Mouse (Mus musculus): ENCODE data around the gene Hif3a. TPM values are rescaled to one million over a fixed set of nuclear protein-coding genes. Genes with fewer than 3 reads are reported as not detected.
"Not testable (repeated sequence)": the region's sequence is repeated elsewhere in the genome, so short reads cannot be mapped to it uniquely, and the experiment has no call there.

Hif3a gene
- polyA plus RNA-seq (2012; fragmentation: generic; extraction: Trizol), result 0.16 TPM

GRCm38 (mm10) chr7:17062389-17062788 lies at the start of gene Hif3a:
Gene Hif3a (minus strand): TSS chr7:17062427.
- Histone ChIP-seq H3K36me3 (ENCODE audit: control insufficient read depth, insufficient read depth) (no peaks in the 10 kb centered on the region), H3K4me2 (ENCODE audit: low read depth) (no peak within 1 kb of the TSS), H3K79me2 (ENCODE audit: control insufficient read depth, insufficient read depth) (no peaks in the 10 kb centered on the region), H3K4me3 (no peak within 1 kb of the TSS), H3ac (ENCODE audit: control insufficient read depth, insufficient read length) (no peak within 1 kb of the TSS), H3K27me3 (ENCODE audit: control insufficient read depth, insufficient read depth, insufficient read length) (peaks cover 15% of the 10 kb centered on the region)
- TF ChIP-seq E2F4 (IDR thresholded peaks at IDR 0.05; ENCODE audit: insufficient read depth) (no peak), MAX (IDR thresholded peaks at IDR 0.05; ENCODE audit: low read depth) (no peak), USF1 (IDR thresholded peaks at IDR 0.05; ENCODE audit: low read depth) (no peak), POLR2A (IDR thresholded peaks at IDR 0.05; ENCODE audit: insufficient read length, low read depth) (no peak), REST (IDR thresholded peaks at IDR 0.05; ENCODE audit: insufficient read depth, insufficient read length) (no peak), CEBPB (IDR thresholded peaks at IDR 0.05; ENCODE audit: insufficient read depth, poor library complexity, severe bottlenecking) (no peak), MYOG (IDR thresholded peaks at IDR 0.05; ENCODE audit: control insufficient read depth in 1 of 3, insufficient read depth in 1 of 3, insufficient read length in 2 of 3, low read depth in 2 of 3) (no peak), POLR2AphosphoS2 (IDR thresholded peaks at IDR 0.05; ENCODE audit: insufficient read length, low read depth) (no peak), SRF (IDR thresholded peaks at IDR 0.05; ENCODE audit: control insufficient read depth, insufficient read length, low read depth) (no peak), TCF3 (IDR thresholded peaks at IDR 0.05; ENCODE audit: insufficient read length, low read depth) (no peak), MYOD1 (IDR thresholded peaks at IDR 0.05; ENCODE audit: control insufficient read depth in 1 of 3, insufficient read length in 2 of 3, low read depth in 2 of 3) (no peak), TCF12 (IDR thresholded peaks at IDR 0.05; ENCODE audit: insufficient read depth, poor library complexity, severe bottlenecking) (no peak)

- not testable (repeated sequence) for H3ac ChIP-seq (ENCODE audit: control insufficient read depth, insufficient read length); H3K4me3 ChIP-seq
Measured at GRCm38 (mm10) chr7:17101631-17102030, 39.4 kb upstream of the Hif3a start.

DNA sequence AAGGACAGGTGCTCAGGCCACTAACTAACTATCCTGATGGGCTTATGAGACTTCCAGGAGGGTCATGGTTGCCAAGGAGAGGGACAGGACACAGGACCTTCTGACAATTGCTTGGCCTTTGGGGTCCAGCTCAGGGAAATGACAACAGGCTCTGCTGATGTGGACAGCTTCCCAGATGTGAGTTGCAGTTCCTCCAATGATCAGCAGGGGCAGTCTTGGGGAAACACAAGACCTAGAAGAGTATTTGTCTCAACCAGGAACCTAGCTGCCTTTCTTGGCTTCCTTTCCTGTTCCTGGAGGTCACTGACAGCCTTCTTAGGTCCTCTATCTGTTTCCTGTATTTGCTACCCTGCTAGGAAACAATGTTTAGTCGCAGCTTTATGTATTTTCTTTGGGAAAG lies 29.1 kb upstream of the Hif3a start:
- Histone ChIP-seq H3K79me2 (ENCODE audit: control insufficient read depth, insufficient read depth) (no peaks in the 10 kb centered on the region), H3K36me3 (ENCODE audit: control insufficient read depth, insufficient read depth) (no peaks in the 10 kb centered on the region), H3ac (ENCODE audit: control insufficient read depth, insufficient read length) (no peak overlapping the region), H3K4me2 (ENCODE audit: low read depth) (no peak overlapping the region), H3K27me3 (ENCODE audit: control insufficient read depth, insufficient read depth, insufficient read length) (no peaks in the 10 kb centered on the region), H3K4me3 (no peak overlapping the region)
- no peak for TF ChIP-seq MAX (IDR thresholded peaks at IDR 0.05; ENCODE audit: low read depth)
- TF ChIP-seq USF1 (IDR thresholded peaks at IDR 0.05; ENCODE audit: low read depth), result no peak
- TF ChIP-seq REST (IDR thresholded peaks at IDR 0.05; ENCODE audit: insufficient read depth, insufficient read length), result no peak
- no peak for TF ChIP-seq POLR2AphosphoS2 (IDR thresholded peaks at IDR 0.05; ENCODE audit: insufficient read length, low read depth)
- TF ChIP-seq TCF12 (IDR thresholded peaks at IDR 0.05; ENCODE audit: insufficient read depth, poor library complexity, severe bottlenecking), result no peak
- TF ChIP-seq E2F4 (IDR thresholded peaks at IDR 0.05; ENCODE audit: insufficient read depth), result no peak
- no peak for TF ChIP-seq MYOG (IDR thresholded peaks at IDR 0.05; ENCODE audit: control insufficient read depth in 1 of 3, insufficient read depth in 1 of 3, insufficient read length in 2 of 3, low read depth in 2 of 3)
- TF ChIP-seq MYOD1 (IDR thresholded peaks at IDR 0.05; ENCODE audit: control insufficient read depth in 1 of 3, insufficient read length in 2 of 3, low read depth in 2 of 3), result no peak
- no peak for TF ChIP-seq POLR2A (IDR thresholded peaks at IDR 0.05; ENCODE audit: insufficient read length, low read depth)
- no peak for TF ChIP-seq TCF3 (IDR thresholded peaks at IDR 0.05; ENCODE audit: insufficient read length, low read depth)
- no peak for TF ChIP-seq CEBPB (IDR thresholded peaks at IDR 0.05; ENCODE audit: insufficient read depth, poor library complexity, severe bottlenecking)
- no peak for TF ChIP-seq SRF (IDR thresholded peaks at IDR 0.05; ENCODE audit: control insufficient read depth, insufficient read length, low read depth)

More at GRCm38 (mm10) chr7:17101631-17102030, 39.4 kb upstream of the Hif3a start:
- H3K36me3 ChIP-seq (ENCODE audit: control insufficient read depth, insufficient read depth); H3K79me2 ChIP-seq (ENCODE audit: control insufficient read depth, insufficient read depth); H3K27me3 ChIP-seq (ENCODE audit: control insufficient read depth, insufficient read depth, insufficient read length); H3K4me2 ChIP-seq (ENCODE audit: low read depth): not testable (repeated sequence)

GRCm38 (mm10) chr7:17090058-17090585 lies 27.9 kb upstream of the Hif3a start:
- no peak overlapping the region for H3ac ChIP-seq (ENCODE audit: control insufficient read depth, insufficient read length)
- no peaks in the 10 kb centered on the region for H3K36me3 ChIP-seq (ENCODE audit: control insufficient read depth, insufficient read depth)
- H3K27me3 ChIP-seq (ENCODE audit: control insufficient read depth, insufficient read depth, insufficient read length), result no peaks in the 10 kb centered on the region
- TF ChIP-seq MYOG (IDR thresholded peaks at IDR 0.05; ENCODE audit: control insufficient read depth in 1 of 3, insufficient read depth in 1 of 3, insufficient read length in 2 of 3, low read depth in 2 of 3), result peak in 1 of 3 experiments; percentile 67
- no peak for TF ChIP-seq CEBPB (IDR thresholded peaks at IDR 0.05; ENCODE audit: insufficient read depth, poor library complexity, severe bottlenecking)
- TF ChIP-seq MYOD1 (IDR thresholded peaks at IDR 0.05; ENCODE audit: control insufficient read depth in 1 of 3, insufficient read length in 2 of 3, low read depth in 2 of 3), result peak in 1 of 3 experiments; percentile 34
- H3K79me2 ChIP-seq (ENCODE audit: control insufficient read depth, insufficient read depth), result no peaks in the 10 kb centered on the region
- peak overlapping the region; percentile 18 for H3K4me2 ChIP-seq (ENCODE audit: low read depth)
- no peak overlapping the region for H3K4me3 ChIP-seq

DNA sequence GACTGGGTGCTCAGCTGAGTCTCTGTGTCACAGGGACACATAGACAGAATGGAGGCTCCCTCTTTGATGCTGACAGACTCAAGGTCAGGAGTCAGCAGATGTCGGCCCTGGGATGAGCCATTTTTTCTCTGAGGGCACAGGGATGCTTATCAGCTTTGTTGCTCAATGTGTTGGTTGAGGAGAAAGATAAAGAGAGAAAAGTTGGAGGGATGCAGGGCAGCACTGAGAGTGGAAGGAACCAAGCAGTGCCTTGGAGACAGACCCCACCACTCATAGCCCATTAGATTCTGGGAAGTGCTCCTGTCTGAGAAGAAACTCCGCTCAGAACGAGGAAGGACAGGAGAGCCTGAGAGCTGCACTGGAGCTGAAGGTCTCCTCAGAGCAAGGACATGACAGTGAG lies 25.5 kb upstream of the Hif3a start:
- no peak overlapping the region for H3K4me2 ChIP-seq (ENCODE audit: low read depth)
- H3K4me3 ChIP-seq, result no peak overlapping the region
- H3K27me3 ChIP-seq (ENCODE audit: control insufficient read depth, insufficient read depth, insufficient read length), result no peaks in the 10 kb centered on the region
- H3K36me3 ChIP-seq (ENCODE audit: control insufficient read depth, insufficient read depth), result no peaks in the 10 kb centered on the region
- TF ChIP-seq SRF (IDR thresholded peaks at IDR 0.05; ENCODE audit: control insufficient read depth, insufficient read length, low read depth), result no peak
- TF ChIP-seq E2F4 (IDR thresholded peaks at IDR 0.05; ENCODE audit: insufficient read depth), result no peak
- TF ChIP-seq CEBPB (IDR thresholded peaks at IDR 0.05; ENCODE audit: insufficient read depth, poor library complexity, severe bottlenecking), result no peak
- TF ChIP-seq POLR2AphosphoS2 (IDR thresholded peaks at IDR 0.05; ENCODE audit: insufficient read length, low read depth), result no peak
- TF ChIP-seq MYOG (IDR thresholded peaks at IDR 0.05; ENCODE audit: control insufficient read depth in 1 of 3, insufficient read depth in 1 of 3, insufficient read length in 2 of 3, low read depth in 2 of 3), result no peak
- no peak for TF ChIP-seq USF1 (IDR thresholded peaks at IDR 0.05; ENCODE audit: low read depth)
- no peak for TF ChIP-seq MYOD1 (IDR thresholded peaks at IDR 0.05; ENCODE audit: control insufficient read depth in 1 of 3, insufficient read length in 2 of 3, low read depth in 2 of 3)
- no peak for TF ChIP-seq REST (IDR thresholded peaks at IDR 0.05; ENCODE audit: insufficient read depth, insufficient read length)
- no peak for TF ChIP-seq TCF12 (IDR thresholded peaks at IDR 0.05; ENCODE audit: insufficient read depth, poor library complexity, severe bottlenecking)
- TF ChIP-seq MAX (IDR thresholded peaks at IDR 0.05; ENCODE audit: low read depth), result no peak
- no peak for TF ChIP-seq TCF3 (IDR thresholded peaks at IDR 0.05; ENCODE audit: insufficient read length, low read depth)
- no peak for TF ChIP-seq POLR2A (IDR thresholded peaks at IDR 0.05; ENCODE audit: insufficient read length, low read depth)
- no peaks in the 10 kb centered on the region for H3K79me2 ChIP-seq (ENCODE audit: control insufficient read depth, insufficient read depth)
- no peak overlapping the region for H3ac ChIP-seq (ENCODE audit: control insufficient read depth, insufficient read length)
